Mouse (Mus musculus): ENCODE measurements around the gene Ctnnb1. TPM values are rescaled to one million over a fixed set of nuclear protein-coding genes. Genes with fewer than 3 reads are reported as not detected.

Gene Ctnnb1
- polyA plus RNA-seq, 1 experiment from 2014 or later: 847 TPM

DNA sequence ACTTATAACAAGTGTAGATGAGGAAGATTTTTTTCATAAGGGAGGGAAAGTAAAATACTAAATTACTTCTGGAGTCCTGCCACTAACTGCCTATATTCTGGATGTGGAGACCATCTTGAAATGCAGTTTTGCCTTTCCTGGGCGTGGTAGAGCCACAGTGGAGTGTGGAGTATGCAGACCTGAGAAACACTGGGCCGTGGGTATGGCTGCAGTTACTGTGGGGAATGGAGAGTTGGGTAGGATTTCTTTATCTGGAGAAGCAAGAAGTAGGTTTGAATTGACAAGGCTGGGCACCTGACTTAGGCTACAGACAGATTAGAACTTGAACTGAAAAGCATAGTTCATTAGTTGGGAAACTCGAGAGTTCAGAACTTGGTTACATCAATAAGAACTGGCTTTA is 15.2 kb downstream of the Ctnnb1 start:
- Histone ChIP-seq H3K27me3 (no peaks in the 10 kb centered on the region), H3K9ac (replicated peaks) (no peak overlapping the region), H3K4me2 (replicated peaks) (no peak overlapping the region), H3K27ac (replicated peaks) (no peak overlapping the region), H3K4me3 (no peak overlapping the region), H3K36me3 (0 out of 2 replicates have a peak, but pooled peaks cover 13% of the 10 kb centered on the region), H3K9me3 (no peaks in the 10 kb centered on the region), H3K4me1 (peaks cover 48% of the 10 kb centered on the region; the same call in 1 of the 2 replicates)
- no peak for ATAC-seq (ENCODE audit: low FRiP score, low read depth)
- 85% methylated on average over 3 of the region's 3 CpGs for WGBS

DNA sequence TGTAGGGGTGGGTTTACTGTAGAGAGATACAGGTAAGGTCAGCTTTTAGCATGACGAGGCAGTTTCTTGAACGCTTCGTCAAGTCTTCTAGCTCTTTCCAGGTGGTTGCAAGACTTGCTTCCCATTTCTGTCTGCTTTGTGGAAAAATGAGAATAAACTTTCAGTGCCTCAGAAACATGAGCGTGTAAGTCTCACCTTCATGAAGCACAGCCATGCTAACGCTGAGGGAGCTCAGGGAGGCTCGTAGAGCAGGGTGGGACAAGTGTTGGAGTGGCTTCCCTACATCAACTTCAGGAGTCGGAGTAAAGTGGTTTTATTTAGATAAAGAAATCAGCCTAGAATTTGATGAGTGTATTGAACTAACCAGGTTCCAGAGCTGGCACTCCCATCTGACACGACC is 17.1 kb downstream of the Ctnnb1 start:
- Histone ChIP-seq H3K9me3 (no peaks in the 10 kb centered on the region), H3K4me3 (no peak overlapping the region), H3K27me3 (no peaks in the 10 kb centered on the region), H3K27ac (replicated peaks) (no peak overlapping the region), H3K9ac (replicated peaks) (no peak overlapping the region), H3K36me3 (peaks cover 22% of the 10 kb centered on the region), H3K4me2 (replicated peaks) (no peak overlapping the region), H3K4me1 (peaks cover 30% of the 10 kb centered on the region; the same call in 1 of the 2 replicates)
- ATAC-seq (ENCODE audit: low FRiP score, low read depth): no peak
- 85% methylated on average over 8 of the region's 8 CpGs for WGBS

DNA sequence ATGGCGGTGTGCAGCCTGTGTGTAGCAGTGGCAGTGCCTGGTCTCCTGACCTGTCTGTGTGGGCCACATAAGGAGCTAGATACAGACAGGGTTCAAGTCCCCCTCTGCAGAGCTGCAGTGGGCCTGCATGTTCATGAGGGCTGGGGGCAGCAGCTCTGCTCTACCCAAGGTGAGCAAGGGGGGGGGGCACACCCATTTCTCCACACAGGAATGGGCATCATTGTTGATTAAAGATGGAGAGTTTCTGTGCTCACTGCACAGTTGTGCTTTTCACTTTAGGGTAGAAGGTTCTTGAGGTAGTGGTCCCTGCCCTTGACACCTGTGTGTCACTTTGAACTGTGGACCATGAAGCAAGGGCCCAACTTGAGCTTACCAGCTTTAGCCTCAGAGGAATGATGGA is 19.8 kb downstream of the Ctnnb1 start:
- WGBS: 97% methylated on average over 1 of the region's 1 CpGs
- no peaks in the 10 kb centered on the region for H3K27me3 ChIP-seq
- H3K9me3 ChIP-seq: no peaks in the 10 kb centered on the region
- H3K27ac ChIP-seq (replicated peaks): no peak overlapping the region
- H3K9ac ChIP-seq (replicated peaks): no peak overlapping the region
- H3K4me3 ChIP-seq: no peak overlapping the region
- peaks cover 12% of the 10 kb centered on the region; the same call in 1 of the 2 replicates for H3K4me1 ChIP-seq
- no peak for ATAC-seq (ENCODE audit: low FRiP score, low read depth)
- no peak overlapping the region for H3K4me2 ChIP-seq (replicated peaks)
- H3K36me3 ChIP-seq: peaks cover 41% of the 10 kb centered on the region

GRCm38 (mm10) chr9:120950761-120951160 is 21.7 kb downstream of the Ctnnb1 start:
- WGBS: 94% methylated on average over 12 of the region's 12 CpGs
- Histone ChIP-seq H3K27ac (replicated peaks) (no peak overlapping the region), H3K36me3 (peaks cover 61% of the 10 kb centered on the region), H3K27me3 (no peaks in the 10 kb centered on the region), H3K4me1 (peaks cover 7% of the 10 kb centered on the region; the same call in 1 of the 2 replicates), H3K4me2 (replicated peaks) (no peak overlapping the region), H3K4me3 (no peak overlapping the region), H3K9me3 (no peaks in the 10 kb centered on the region), H3K9ac (replicated peaks) (no peak overlapping the region)
- no peak for ATAC-seq (ENCODE audit: low FRiP score, low read depth)

- no peak for ATAC-seq (ENCODE audit: low FRiP score, low read depth)
- H3K4me2 ChIP-seq (replicated peaks): no peak overlapping the region
- no peaks in the 10 kb centered on the region for H3K9me3 ChIP-seq
- no peak overlapping the region for H3K4me3 ChIP-seq
- WGBS: 93% methylated on average over 3 of the region's 3 CpGs
- no peaks in the 10 kb centered on the region for H3K27me3 ChIP-seq
- H3K9ac ChIP-seq (replicated peaks): no peak overlapping the region
- H3K36me3 ChIP-seq: peaks cover 73% of the 10 kb centered on the region
- H3K27ac ChIP-seq (replicated peaks): no peak overlapping the region
- H3K4me1 ChIP-seq: peaks cover 6% of the 10 kb centered on the region; the same call in 1 of the 2 replicates
Observed at GRCm38 (mm10) chr9:120951947-120952346, 22.9 kb downstream of the Ctnnb1 start.

DNA sequence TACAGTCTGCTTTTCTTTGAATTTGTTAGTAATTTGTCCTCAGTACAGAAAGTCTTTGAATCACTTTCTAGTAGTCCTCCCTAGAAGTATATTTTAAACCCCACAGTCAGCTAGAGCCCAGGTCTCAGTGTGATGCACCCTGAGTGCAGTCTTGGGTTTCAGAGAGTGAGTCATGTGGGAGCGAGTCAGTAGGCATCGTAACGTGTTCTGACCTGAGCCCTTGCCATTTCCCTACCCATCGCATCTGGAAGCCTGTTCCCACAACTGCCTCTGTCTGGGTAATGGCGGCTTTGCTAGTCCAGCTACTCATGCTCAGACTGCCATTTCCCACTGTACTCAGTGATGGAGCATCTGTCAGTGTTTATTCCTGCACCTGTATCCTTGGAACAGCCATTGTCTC is 29.0 kb downstream of the Ctnnb1 start:
- 95% methylated on average over 5 of the region's 5 CpGs for WGBS
- H3K27ac ChIP-seq (replicated peaks): no peak overlapping the region
- no peak overlapping the region for H3K4me2 ChIP-seq (replicated peaks)
- no peak overlapping the region for H3K4me3 ChIP-seq
- no peak for ATAC-seq (ENCODE audit: low FRiP score, low read depth)
- no peaks in the 10 kb centered on the region for H3K27me3 ChIP-seq
- peaks cover 3% of the 10 kb centered on the region for H3K4me1 ChIP-seq
- H3K9me3 ChIP-seq: no peaks in the 10 kb centered on the region
- H3K9ac ChIP-seq (replicated peaks): no peak overlapping the region
- peaks cover 100% of the 10 kb centered on the region for H3K36me3 ChIP-seq

- Histone ChIP-seq H3K36me3 (peaks cover 100% of the 10 kb centered on the region), H3K4me3 (no peak overlapping the region), H3K4me1 (peaks cover 3% of the 10 kb centered on the region), H3K27ac (replicated peaks) (no peak overlapping the region), H3K27me3 (no peaks in the 10 kb centered on the region), H3K9me3 (no peaks in the 10 kb centered on the region), H3K4me2 (replicated peaks) (no peak overlapping the region), H3K9ac (replicated peaks) (no peak overlapping the region)
- WGBS: 94% methylated on average over 6 of the region's 6 CpGs
- ATAC-seq (ENCODE audit: low FRiP score, low read depth): no peak
Observed at GRCm38 (mm10) chr9:120958560-120958959, 29.5 kb downstream of the Ctnnb1 start.

GRCm38 (mm10) chr9:120959225-120959624 is 30.2 kb downstream of the Ctnnb1 start:
- 89% methylated on average over 4 of the region's 4 CpGs for WGBS
- peaks cover 100% of the 10 kb centered on the region for H3K36me3 ChIP-seq
- no peak overlapping the region for H3K27ac ChIP-seq (replicated peaks)
- peaks cover 3% of the 10 kb centered on the region for H3K4me1 ChIP-seq
- no peak overlapping the region for H3K4me3 ChIP-seq
- no peak overlapping the region for H3K4me2 ChIP-seq (replicated peaks)
- no peak for ATAC-seq (ENCODE audit: low FRiP score, low read depth)
- H3K9me3 ChIP-seq: no peaks in the 10 kb centered on the region
- no peak overlapping the region for H3K9ac ChIP-seq (replicated peaks)
- H3K27me3 ChIP-seq: no peaks in the 10 kb centered on the region

DNA sequence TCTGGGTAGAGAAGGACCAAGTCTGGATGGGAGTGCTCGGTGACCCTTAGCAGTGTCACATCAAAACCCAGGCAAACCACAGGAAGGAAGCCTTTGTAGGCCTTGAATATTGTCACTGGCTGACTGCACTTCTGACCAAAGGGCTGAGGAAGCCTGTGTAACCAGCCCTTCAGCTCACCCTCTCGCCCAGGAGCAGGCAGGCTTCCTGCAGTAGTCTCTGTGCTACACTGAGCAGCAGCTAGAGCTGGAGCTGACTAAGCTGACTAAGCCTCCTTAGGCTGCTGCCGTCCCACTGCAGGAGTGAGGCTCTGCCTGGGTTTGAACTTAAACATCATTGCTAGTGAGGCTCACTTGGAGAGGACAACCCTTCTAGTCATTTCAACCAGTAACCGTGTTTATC is 31.6 kb downstream of the Ctnnb1 start:
- Histone ChIP-seq H3K4me3 (no peak overlapping the region), H3K36me3 (peaks cover 100% of the 10 kb centered on the region), H3K4me1 (peaks cover 3% of the 10 kb centered on the region), H3K9me3 (no peaks in the 10 kb centered on the region), H3K27ac (replicated peaks) (no peak overlapping the region), H3K27me3 (no peaks in the 10 kb centered on the region), H3K9ac (replicated peaks) (no peak overlapping the region), H3K4me2 (replicated peaks) (no peak overlapping the region)
- 83% methylated on average over 4 of the region's 4 CpGs for whole genome bisulfite sequencing
- ATAC-seq (ENCODE audit: low FRiP score, low read depth): no peak

DNA sequence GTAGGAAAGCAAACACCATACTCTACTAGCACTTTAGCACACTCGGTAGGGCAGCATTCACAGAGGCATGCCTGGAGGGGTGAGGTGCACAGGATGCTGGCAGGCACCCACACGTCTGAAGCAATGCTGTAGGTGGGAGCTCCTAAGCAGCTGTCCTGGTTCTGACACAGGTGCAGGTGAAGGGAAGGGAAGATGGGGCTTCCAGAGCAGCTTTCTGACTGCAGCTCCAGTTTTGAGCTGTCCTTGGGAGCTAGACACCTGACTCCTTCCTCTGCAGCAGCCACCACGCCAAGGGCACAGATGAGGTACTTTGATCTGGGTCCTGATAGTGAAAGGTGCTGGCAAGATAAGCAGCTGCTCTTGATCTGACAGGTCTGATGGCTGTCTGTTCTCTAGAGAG is 32.5 kb downstream of the Ctnnb1 start:
- Histone ChIP-seq H3K4me3 (no peak overlapping the region), H3K27me3 (no peaks in the 10 kb centered on the region), H3K9me3 (no peaks in the 10 kb centered on the region), H3K36me3 (peaks cover 100% of the 10 kb centered on the region), H3K4me1 (peaks cover 3% of the 10 kb centered on the region), H3K4me2 (replicated peaks) (no peak overlapping the region), H3K27ac (replicated peaks) (0 out of 2 replicates have a peak overlapping the region, but pooled peaks have one; percentile 49), H3K9ac (replicated peaks) (no peak overlapping the region)
- WGBS: 82% methylated on average over 3 of the region's 3 CpGs
- ATAC-seq (ENCODE audit: low FRiP score, low read depth): no peak

DNA sequence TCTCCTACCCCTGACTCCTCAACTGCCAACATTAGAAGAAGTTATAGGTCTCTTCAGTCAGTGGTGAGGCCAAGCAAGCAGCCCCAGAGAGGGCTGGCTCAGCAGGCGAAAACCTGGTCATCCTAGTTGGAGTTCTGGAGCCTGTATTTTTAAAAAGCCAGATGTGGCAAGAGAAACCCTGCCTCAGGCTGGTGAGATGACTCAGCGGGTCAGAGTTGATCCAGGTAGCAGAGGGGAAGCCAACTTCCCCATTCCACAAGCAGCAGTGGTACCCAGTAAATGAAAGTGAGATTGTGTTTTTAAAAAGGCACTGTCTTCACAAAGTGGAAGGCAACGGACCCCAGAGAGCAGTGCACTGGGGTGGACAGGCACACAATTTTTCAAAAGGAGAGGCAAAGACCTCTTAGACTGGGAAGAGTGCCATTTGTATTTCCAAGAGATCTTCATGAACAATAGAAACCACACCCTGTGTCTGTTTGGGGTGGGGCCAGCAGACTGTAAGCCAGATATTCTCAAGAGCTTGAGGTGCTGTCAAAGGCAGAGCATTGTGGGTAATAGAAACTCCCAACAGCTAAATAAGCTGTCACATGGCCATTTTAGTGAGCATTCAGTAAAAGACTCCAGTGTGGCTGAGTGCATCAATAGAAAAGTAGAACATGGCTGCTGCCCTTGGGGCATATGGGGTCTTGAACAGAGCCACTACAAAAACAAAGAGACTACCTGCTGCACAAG is 33.1 kb downstream of the Ctnnb1 start:
- H3K4me3 ChIP-seq: no peak overlapping the region
- 82% methylated on average over 3 of the region's 3 CpGs for WGBS
- ATAC-seq (ENCODE audit: low FRiP score, low read depth): no peak

GRCm38 (mm10) chr9:120963104-120963503 is 34.1 kb downstream of the Ctnnb1 start:
- Histone ChIP-seq H3K9me3 (no peaks in the 10 kb centered on the region), H3K4me3 (no peak overlapping the region), H3K36me3 (peaks cover 99% of the 10 kb centered on the region), H3K27ac (replicated peaks) (peak overlapping the region; percentile 5; the same call in 1 of the 2 replicates), H3K4me2 (replicated peaks) (no peak overlapping the region), H3K4me1 (peaks cover 3% of the 10 kb centered on the region), H3K9ac (replicated peaks) (no peak overlapping the region), H3K27me3 (no peaks in the 10 kb centered on the region)
- no peak for ATAC-seq (ENCODE audit: low FRiP score, low read depth)
- 97% methylated on average over 4 of the region's 4 CpGs for WGBS

More for the DNA sequence above, 33.1 kb downstream of the Ctnnb1 start:
- Histone ChIP-seq H3K27ac (replicated peaks) (0 out of 2 replicates have a peak overlapping the region, but pooled peaks have one; percentile 6), H3K36me3 (peaks cover 100% of the 10 kb centered on the region), H3K4me1 (peaks cover 3% of the 10 kb centered on the region), H3K4me2 (replicated peaks) (no peak overlapping the region), H3K27me3 (no peaks in the 10 kb centered on the region), H3K9ac (replicated peaks) (no peak overlapping the region), H3K9me3 (no peaks in the 10 kb centered on the region)

Measured in midbrain, embryonic 12.5 days (tissue).